Mouse (Mus musculus) heart, postnatal 25 days (tissue): ENCODE results near the gene Inka1. TPM values are rescaled to one million over a fixed set of nuclear protein-coding genes. Genes with fewer than 3 reads are reported as not detected.
"Not testable (repeated sequence)": the region's sequence is repeated elsewhere in the genome, so short reads cannot be mapped to it uniquely, and the experiment has no call there.

Experiments used
- DNase-seq: peaks from one replicate; pipeline ENCODE4 v3.0.0; 2022; ENCODE audit warnings: low spot score
- intact Hi-C: fragments of 180-260 bp; cut with DNase I; formaldehyde crosslinking; loops from one replicate; pipeline ENCODE4 v1.15.1; 2025
- total RNA-seq, 2 experiments: library from RNA; stranded (reverse); gene quantifications; 2 replicates each; pipeline ENCODE4 v1.2.3; 2021

Gene Inka1
- 10 to 100 TPM in 1 of 2 experiments, 1 to 10 TPM in 1; 9.9 to 11.1 TPM for total RNA-seq

GRCm38 (mm10) chr9:107985131-107986119 is at the start of gene Inka1:
Gene Inka1, minus strand, starts transcription at chr9:107985879.
- intact Hi-C loops, result loop anchor here (1.0 kb wide), 1 partner anchor 22 kb away; no protein-coding TSS in a partner anchor
- DNase-seq, result peak; percentile 87

- DNase-seq, result no peak
- intact Hi-C loops, result no loop called here
These were observed 46.4 kb upstream of the Inka1 start for GRCm38 (mm10) chr9:108032126-108032525.

- intact Hi-C loops, result no loop called here
- no peak for DNase-seq
These were observed 42.2 kb upstream of the Inka1 start for GRCm38 (mm10) chr9:108027867-108028266.

GRCm38 (mm10) chr9:108026584-108026983 is 40.9 kb upstream of the Inka1 start:
- DNase-seq, result no peak
- intact Hi-C loops, result no loop called here

GRCm38 (mm10) chr9:108023216-108023615 is 37.5 kb upstream of the Inka1 start:
- intact Hi-C loops, result no loop called here
- no peak for DNase-seq

- intact Hi-C loops, result no loop called here
- no peak for DNase-seq
These were observed 35.1 kb upstream of the Inka1 start for GRCm38 (mm10) chr9:108020741-108021140.

- intact Hi-C loops, result no loop called here
- no peak for DNase-seq
These were observed 31.4 kb upstream of the Inka1 start for GRCm38 (mm10) chr9:108017127-108017526.

- DNase-seq, intact Hi-C loops: not testable (repeated sequence)
These were observed 27.9 kb upstream of the Inka1 start for GRCm38 (mm10) chr9:108013577-108013976.

GRCm38 (mm10) chr9:108010385-108010784 is 24.7 kb upstream of the Inka1 start:
- intact Hi-C loops, result no loop called here

GRCm38 (mm10) chr9:108008041-108008440 is 22.4 kb upstream of the Inka1 start:
- intact Hi-C loops, result no loop called here
- DNase-seq, result no peak

More at GRCm38 (mm10) chr9:108010385-108010784, 24.7 kb upstream of the Inka1 start:
- DNase-seq, result no peak

GRCm38 (mm10) chr9:108003531-108003890 is 17.8 kb upstream of the Inka1 start:
- intact Hi-C loops, result loop anchor here (5.0 kb wide), 1 partner anchor 49 kb away; the partner anchor contains the start of gene Amigo3

GRCm38 (mm10) chr9:108002778-108003530 is 17.3 kb upstream of the Inka1 start:
- intact Hi-C loops, result loop anchor here (5.0 kb wide), 1 partner anchor 49 kb away; the partner anchor contains the start of gene Amigo3
- DNase-seq, result no peak

More at GRCm38 (mm10) chr9:108003531-108003890, 17.8 kb upstream of the Inka1 start:
- no peak for DNase-seq

- intact Hi-C loops, result loop anchor here (5.0 kb wide), 1 partner anchor 50 kb away; the partner anchor contains the start of gene Amigo3
- peak; percentile 100 for DNase-seq
These were observed 16.5 kb upstream of the Inka1 start, which contains the start of gene Ip6k1 for GRCm38 (mm10) chr9:108001922-108002770. Gene Ip6k1, plus strand, starts transcription at chr9:108002501.

- intact Hi-C loops, result no loop called here
- no peak for DNase-seq
These were observed 10.4 kb upstream of the Inka1 start, which contains the start of gene Gm20662 for GRCm38 (mm10) chr9:107996049-107996448. Gene Gm20662, plus strand, starts transcription at chr9:107996349.

GRCm38 (mm10) chr9:107995513-107995912 is 9.8 kb upstream of the Inka1 start:
- intact Hi-C loops, result no loop called here
- DNase-seq, result no peak

GRCm38 (mm10) chr9:107994464-107994863 is 8.8 kb upstream of the Inka1 start:
- intact Hi-C loops, result no loop called here
- DNase-seq, result no peak

GRCm38 (mm10) chr9:107993013-107993412 is 7.3 kb upstream of the Inka1 start:
- intact Hi-C loops, result no loop called here

GRCm38 (mm10) chr9:107992197-107992596 is 6.5 kb upstream of the Inka1 start, which contains the start of gene Cdhr4:
Gene Cdhr4, plus strand, starts transcription at chr9:107992497.
- no peak for DNase-seq
- intact Hi-C loops, result no loop called here

More at GRCm38 (mm10) chr9:107993013-107993412, 7.3 kb upstream of the Inka1 start:
- no peak for DNase-seq

- intact Hi-C loops, result no loop called here
- DNase-seq, result no peak
These were observed 2.3 kb upstream of the Inka1 start for GRCm38 (mm10) chr9:107987950-107988349.
